Mouse (Mus musculus) right cerebral cortex, postnatal 25 days (tissue): ENCODE results near the gene Ccdc173.
"Not testable (repeated sequence)": the region's sequence is repeated elsewhere in the genome, so short reads cannot be mapped to it uniquely, and the experiment has no call there.

Source experiments
- DNase-seq: peaks from one replicate; pipeline ENCODE4 v3.0.0; 2022

Ccdc173 gene

DNA sequence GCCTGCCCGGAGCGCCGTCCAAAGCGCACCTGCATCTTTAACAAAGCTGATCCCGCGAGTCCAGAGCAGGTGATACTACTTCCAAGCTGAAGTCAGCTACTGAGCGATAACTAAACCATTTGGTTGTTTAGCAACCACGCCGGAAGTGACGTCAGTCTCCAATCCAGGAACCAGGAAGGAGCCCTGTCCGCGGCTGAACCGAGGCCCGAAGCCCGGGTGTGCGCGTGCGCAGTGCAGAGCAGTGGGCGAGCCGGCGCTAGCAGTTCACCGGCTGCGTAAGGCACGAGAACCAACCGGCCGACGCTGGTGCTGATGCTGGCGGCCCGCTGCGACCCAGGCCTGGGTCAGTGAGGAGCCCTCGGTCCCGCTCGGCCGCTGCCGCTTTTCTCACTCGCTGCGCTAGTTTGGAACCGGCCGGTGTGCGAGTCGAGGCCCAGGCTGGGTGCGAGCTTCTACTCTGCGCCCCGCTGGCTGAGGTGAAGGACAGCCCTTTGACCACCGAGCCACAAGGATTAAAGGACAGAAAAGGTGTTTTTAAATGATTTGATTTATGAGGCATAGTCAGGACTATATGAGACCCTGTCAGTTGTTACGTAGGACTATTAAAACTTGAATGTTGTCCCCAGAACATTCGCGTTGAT is at the start of gene Ccdc173, which contains the start of gene Phospho2:
Gene Ccdc173, minus strand, starts transcription at position 147 of the 641 bp plus-strand sequence.
Gene Phospho2, plus strand, starts transcription at position 195 of the 641 bp plus-strand sequence.
- DNase-seq: peak; percentile 97

DNA sequence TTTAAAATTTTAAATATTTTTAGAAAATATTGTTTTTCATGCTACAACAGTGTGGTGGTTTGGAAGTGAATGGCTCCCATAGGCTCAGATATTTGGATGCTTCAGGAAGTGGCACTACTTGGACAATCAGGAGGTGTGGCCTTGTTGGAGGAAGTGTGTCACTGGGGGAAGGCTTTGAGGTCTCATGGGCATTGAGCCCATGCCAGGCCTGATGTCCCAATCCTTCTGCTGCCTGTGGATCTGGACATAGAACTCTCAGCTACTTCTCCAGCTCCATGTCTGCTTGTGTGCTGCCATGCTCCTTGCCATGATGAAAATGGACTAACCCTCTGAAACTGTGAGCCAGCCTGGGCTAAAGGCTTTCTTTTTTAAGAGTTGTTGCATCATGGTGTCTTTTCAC is 49.3 kb upstream of the Ccdc173 start:
- no peak for DNase-seq

DNA sequence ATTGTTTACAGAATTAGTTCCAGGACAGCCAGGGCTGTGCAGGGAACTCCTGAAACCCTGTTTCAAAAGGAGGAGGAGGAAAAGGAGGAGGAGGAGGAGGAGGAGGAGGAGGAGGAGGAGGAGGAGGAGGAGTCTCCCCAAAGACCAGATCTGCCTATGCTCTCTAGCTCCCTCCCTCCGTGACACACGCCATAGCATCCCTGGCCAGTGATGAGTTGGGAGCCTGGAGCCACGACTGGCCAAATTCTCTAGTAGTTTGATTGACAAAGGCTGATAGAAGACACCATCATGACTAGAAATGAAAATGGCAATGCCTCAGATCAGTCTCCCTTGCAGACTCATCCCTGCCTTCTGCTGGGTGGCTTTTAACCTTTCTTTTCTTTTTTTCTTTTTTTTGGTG is 48.6 kb upstream of the Ccdc173 start:
- no peak for DNase-seq

DNA sequence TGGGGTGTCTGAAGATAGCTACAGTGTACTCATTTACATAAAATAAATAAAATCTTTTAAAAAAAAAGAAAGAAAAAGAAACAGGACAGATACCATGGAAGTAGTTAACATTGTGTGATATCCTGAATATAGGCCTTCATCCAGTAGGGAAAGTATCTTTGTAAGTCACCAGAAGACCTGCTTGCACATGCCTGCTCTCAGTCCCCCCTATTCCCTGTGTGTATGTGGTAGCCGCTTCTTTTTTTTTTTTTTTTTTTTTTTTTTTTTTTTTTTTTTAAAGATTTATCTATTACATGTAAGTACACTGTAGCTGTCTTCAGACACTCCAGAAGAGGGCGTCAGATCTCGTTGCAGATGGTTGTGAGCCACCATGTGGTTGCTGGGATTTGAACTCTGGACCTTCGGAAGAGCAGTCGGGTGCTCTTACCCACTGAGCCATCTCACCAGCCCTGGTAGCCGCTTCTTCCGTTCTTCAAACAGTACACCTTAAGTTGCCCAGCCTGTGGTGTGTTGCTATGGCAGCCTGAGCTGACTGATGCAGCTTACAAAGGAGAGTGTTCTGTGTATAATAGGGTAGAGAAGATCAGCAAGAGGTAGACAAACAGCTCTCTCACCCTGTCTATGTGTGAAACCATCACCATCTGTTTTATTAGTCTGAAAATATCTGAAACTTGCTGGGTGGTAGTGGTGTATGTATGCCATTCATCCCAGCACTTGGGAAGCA is 48.0 kb upstream of the Ccdc173 start:
- DNase-seq: no peak

DNA sequence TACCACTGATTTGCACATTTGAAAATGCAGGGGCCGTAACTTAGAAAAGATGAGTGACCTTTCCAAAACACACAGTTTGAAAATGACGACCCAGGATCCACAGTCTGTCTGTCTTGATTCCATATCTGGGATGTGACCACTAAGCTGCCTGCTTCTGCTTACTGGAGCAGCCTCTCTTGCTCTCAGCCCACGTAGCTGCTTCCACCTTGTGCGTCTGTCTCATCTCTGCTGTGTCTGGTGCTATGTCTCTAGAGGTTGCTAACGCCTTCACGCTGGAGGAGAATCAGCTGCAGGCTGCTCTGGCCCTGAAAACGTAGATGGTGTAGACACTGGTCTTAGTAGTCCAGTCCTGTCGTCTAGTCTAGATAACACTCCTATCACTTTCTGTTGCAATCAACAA is 40.7 kb upstream of the Ccdc173 start:
- no peak for DNase-seq

DNA sequence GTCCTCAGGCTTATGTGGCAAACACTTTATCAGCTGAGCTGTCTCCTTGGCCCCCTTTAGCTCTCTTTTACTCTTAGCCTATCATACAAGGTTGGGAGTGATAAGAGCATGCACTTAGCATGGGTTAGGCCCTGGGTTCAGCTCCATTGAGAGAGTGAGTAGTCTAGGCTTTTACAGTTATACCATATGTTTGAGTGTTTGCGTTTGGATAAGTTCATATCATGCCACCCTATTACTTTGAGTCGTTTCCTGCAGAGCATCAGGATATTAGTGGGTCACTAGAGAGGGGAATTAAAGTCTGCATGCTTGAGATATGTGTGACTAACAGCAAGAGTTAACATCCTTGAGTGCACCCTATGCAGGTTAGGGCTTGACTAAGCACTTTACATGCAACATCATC is 40.3 kb upstream of the Ccdc173 start:
- DNase-seq: no peak

DNA sequence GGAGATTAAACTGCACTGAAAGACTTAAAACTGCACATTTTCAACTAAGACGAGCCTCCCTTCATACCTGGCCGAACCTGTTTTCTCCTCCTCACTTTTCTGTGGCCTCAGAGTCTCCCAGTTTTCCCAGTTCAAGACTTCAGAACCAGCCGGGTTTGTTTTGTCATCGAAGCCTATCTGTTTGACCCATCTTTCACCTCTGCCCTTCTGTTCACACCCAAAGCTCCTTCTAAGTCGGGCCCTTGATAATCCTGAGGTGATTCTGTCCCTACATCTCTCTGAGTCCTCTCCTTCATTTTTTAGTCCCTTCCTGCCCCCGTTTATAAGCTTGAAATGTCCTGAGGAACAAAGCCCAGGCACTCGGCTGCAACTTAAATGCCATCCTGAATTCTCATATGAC is 38.7 kb upstream of the Ccdc173 start:
- DNase-seq: no peak

DNA sequence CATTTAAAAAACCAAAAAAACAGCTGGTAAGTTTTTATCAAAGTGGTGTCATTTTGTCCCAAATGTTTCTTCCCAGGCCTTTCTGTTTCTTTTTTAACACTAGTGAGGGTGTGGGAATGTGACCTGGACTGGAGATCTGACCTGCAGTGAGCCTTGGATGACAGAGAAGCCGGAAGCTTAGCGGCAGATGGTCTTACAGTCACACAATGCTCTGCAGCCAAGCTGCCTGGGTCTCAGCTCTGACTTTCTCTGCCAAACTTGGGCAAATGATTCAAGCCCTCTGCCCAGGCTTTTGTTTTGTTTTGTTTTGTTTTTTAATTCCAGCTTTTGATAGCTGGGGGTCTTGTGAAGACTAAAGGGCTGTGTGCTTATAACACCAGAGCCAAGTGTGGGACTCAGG is 37.0 kb upstream of the Ccdc173 start:
- DNase-seq: no peak

DNA sequence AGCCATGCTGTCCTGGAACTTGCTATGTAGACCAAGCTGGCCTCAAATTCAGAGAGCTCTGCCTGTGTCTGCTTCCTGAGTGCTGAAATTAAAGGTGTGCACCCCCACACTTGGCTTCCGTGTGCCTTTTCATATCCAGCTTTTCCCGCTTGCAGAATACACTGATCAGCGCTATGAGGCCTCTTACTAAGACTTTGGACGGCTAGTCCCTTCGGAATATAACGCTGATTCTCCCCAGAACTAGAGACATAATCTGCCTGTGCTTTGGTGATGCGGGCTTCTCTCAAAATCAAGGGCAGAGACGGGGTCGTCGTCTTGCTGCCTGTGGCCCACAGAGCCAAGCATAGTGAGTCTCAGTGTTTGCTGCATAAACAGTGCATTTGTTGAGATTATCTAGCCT is 36.5 kb upstream of the Ccdc173 start:
- no peak for DNase-seq

DNA sequence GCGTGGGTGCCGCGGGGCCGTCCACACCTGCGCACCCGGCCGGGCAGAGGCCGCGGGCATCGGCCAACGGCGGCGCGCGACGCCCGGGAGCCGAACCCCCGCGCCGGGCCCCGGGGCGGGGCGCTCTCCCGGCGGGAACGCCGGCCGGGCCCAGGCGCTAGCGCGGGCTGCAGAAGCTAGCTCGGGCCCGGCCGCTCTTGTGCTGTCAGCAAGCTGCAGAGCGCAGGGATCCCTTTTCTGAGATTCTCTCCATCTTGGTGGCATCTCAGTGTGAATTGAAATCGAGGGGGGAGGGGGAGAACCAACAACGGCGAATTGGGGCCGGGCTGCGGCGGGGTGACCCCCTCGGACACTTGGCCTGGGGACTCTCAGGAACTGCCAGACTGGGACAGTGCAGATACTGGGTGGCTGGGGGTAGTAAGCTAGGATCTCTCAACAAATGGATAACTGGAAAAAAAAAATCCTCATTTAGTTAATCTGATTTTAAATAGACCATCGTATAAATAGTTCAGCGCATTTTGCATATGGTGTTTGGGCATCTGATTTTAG is 33.8 kb upstream of the Ccdc173 start:
- DNase-seq: no peak

DNA sequence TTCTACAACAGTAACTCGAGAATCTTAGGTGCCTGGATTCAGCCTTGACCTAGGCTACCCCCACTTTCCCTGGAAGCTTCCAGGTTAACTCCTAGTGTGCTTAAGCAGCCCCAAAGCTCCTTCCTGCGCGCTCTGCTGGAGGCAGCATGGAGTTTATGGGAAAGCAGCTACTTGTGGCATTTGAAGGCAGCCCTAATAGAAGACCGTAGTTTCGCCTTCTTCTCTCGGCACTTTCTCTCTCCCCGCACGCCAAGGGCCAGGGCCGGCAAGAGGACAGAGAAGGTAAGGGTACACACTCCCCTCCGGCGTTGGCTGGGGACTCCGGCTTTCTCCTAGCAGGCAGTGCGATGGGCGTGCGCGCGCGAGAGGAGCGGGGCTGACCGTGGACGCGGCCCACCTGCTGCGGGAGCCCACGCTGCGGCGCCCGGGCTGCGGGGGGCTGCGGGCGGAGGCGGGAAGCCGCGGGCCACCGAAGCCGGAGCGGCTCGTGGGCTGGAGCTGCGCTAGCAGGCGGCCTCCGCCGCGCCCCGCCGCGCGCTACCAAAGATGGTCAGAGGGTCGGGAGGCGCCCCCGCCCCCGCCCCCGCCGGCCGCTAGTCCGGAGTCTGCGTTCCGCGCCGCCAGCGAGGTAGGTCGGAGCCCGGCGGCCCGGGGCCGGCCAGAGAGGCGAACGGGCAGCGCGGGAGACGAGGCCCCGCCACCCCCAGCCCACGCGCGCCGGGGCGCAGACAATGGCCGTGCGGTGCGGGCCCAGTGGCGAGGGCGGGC is 33.2 kb upstream of the Ccdc173 start:
- peak; percentile 64 for DNase-seq

DNA sequence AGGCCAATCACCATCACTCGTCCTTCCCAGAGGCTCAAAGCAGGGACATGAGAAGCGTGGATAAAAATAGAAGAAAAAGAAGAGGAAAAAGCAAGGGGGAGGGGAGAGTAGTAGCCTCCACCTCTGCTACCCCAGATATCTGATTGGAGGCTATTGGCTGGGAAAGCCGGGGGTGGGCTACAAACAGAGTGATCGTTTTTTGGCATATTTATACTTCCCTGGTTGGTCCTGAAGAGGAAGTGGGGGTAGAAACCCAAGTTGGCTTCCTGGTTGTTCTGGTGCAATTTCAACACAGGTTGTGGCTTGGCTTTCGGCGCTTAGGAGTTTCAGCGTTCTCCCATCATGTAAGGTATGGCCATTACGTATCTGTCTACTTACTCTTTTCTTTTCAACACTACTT is 32.3 kb upstream of the Ccdc173 start, which contains the start of gene Klhl23:
Gene Klhl23, plus strand, starts transcription at position 234 of the 400 bp plus-strand sequence.
- DNase-seq: no peak

DNA sequence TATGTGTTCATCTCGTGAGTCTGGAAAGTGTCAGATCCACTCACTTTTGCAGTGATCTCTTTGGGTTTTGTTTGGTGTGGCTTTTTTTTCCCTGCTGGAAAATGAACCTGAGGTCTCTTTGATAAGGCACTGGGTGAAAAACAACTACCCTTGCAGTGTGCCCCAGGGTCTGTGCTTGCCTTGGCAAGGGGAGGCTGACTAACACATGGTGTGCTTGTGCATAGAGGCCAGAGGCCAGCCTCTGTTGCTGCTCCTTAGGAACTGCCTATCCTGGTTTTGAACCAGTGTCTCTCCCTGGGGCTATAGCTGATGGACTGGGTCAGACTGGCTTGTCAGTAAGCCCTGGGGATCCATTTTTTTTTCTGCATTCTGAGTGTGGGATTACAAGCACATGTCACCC is 30.8 kb upstream of the Ccdc173 start:
- DNase-seq: no peak

DNA sequence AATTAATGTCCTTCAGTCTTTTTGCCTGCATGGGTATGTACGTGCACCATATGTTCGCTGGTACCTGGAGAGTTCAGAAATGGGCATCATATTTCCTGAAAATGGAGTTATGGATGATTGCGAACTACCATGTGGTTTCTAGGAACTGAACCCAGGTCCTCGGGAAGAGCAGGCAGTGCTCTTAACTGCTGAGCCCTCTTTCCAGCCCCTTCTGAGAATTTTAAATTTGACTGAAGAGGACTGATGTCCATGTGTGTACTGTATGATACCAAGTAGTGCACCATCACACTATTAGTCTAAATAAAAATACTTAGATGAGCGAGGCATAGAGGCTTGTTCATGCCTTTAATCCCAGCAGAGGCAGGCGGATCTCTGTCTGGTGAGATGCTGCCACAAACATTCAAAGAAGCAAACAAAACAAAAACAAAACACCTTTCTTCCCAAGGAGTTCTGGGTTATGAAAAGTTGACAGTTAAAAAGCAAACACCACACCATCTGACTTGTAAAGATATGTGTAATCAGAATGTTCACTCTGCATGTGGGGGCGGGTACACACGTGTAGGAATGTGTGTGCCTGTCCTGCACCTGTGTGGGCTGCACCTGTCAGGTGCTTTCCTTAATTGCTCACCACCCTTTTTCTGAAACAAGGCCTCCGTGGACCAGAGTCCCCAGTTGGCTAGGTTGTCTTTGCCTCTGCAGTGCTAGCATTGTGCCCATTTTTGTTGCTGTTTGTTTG is 29.1 kb upstream of the Ccdc173 start:
- DNase-seq: no peak

DNA sequence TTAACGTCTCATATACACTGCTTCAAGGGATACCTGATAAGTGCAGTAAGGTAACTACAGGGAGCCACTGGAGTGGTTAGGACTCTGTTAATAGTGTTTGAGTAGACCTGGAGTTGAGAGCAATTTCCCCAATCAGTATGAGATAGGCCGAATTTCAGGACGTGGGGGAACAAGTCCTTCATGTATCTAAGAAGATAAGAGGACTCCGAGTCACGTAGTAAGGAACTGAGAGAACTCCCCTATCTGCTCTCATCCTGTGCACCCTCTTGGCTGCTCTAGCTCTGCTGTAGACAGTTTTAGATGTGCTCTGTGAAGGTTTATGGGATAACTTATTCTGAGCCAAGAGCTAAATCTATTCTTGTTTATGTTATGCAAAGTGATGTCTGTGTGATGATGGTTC is 27.2 kb upstream of the Ccdc173 start:
- no peak for DNase-seq

DNA sequence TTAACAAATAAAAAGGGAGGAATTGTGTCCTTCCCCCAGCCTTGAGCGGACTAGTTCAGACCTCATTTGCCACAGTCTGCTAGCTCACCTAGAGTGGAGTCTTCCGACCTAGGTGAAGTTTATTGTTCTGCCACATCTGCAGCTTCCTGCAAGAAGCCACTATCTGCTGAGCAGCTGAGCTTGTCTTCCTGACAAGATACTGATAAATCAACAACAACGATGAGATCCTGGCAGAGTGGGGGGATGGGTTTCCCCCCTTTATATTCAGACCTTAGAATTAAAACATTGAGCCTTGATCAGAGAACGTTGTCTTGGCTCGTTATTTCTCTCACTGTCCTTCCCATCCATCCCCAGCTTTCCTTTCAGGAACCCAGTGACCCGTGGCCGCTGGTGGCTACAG is 22.0 kb upstream of the Ccdc173 start:
- not testable (repeated sequence) for DNase-seq

DNA sequence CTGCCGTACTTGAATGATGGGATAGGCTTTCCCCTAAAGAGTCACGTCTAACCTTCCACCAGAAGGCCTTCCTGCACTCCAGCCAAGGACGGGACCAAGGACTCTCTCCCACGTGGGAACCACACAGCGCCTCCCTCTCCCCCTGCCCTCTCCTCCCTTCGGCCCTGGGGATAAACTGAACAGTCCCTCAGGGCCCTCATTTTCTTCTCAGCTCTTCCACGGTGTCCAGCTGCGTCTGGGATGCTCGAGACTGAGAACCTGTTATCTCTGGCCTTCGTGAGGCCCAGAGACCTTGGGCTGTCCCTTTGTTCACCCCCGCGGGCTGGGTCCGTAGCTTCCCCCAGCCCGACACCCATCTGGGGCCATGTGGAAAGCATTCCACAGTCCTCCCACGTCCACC is 20.8 kb upstream of the Ccdc173 start:
- DNase-seq: no peak

DNA sequence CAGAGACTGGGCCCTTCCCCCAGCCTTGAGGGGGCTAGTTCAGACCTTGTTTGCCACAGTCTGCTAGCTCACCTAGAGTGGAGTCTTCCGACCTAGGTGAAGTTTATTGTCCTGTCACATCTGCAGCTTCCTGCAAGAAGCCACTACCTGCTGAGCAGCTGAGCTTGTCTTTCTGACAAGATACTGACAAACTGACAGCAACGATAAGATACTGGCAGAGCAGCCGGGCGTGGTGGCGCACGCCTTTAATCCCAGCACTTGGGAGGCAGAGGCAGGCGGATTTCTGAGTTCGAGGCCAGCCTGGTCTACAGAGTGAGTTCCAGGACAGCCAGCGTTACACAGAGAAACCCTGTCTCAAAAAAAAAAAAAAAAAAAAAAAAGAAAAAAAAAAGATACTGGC is 15.3 kb upstream of the Ccdc173 start:
- not testable (repeated sequence) for DNase-seq

DNA sequence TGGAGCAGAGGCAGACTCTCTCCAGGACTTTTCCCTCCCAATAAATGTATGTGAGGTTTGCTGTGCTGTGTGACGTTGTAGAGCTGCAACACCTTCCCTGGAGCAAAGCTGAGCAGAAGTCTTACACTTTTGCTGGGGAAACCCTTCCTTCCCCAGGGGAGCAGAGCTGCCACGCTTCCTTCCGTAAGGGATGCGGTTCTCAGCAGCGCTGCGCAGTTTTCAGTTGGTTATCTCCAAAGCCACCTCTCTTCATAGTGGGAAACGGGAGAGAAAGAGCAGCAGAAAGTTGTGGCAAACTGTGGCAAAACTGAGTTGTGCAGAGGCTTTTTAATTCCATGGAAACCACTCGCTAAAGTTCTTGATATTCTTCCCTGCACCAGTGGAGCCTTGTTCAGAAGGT is 14.4 kb upstream of the Ccdc173 start:
- no peak for DNase-seq

DNA sequence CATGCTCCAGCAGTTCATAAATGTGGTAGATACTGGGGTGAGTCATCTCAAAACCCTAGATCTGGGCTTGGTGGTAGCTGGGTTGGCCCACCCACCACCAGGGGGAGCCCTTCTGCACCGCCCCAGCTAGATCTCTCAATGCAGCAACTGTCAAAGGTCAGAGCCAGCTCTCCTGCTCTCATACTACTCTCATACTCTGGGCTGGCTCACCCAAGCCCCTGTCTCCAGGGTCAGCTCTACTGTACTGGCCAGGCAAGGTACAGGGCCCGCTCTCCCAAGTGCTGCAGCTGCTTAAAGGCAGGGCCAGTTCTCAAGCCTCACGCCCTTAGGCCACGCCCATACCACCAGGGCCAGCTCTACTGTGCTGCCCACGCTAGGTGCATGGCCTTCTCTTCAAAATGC is 13.5 kb upstream of the Ccdc173 start:
- DNase-seq: no peak

DNA sequence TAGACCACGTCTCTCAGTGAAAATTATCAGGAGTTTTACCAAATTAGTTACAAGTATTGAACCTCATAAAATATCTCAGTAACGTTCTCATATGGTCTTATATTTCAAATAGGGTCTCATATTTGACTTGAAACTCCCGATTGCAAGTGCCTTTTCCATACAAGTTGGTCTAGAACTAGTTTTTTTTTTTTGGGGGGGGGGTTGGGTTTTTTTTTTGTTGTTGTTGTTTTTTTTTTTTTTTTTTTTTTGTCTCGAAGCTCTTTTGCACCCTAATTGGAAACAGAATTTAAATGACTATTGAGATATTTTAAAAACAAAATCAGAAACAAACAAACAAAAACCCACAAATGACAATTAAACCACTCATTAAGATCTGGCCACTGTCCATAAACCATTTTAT is 1.3 kb upstream of the Ccdc173 start:
- no peak for DNase-seq

DNA sequence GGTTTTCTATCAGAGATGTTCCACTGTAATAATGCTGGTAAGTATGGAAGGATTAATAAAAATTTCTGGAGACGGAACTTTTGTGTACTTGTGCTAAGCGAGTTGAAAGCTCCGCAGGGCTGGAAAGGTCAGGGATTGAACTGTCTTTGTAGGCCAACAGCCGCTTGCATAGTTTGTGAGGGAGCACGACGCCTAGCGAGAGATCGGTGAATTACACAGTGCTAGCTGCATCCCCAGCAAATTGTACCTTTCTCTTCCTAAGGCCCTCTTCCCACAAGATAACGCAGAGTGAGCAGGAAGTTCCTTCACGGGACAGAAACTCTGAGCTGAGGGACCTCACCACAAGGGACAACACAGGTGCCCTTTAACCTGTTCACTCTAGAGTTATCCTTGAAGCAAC is 910 bp upstream of the Ccdc173 start:
- DNase-seq: peak; percentile 81

DNA sequence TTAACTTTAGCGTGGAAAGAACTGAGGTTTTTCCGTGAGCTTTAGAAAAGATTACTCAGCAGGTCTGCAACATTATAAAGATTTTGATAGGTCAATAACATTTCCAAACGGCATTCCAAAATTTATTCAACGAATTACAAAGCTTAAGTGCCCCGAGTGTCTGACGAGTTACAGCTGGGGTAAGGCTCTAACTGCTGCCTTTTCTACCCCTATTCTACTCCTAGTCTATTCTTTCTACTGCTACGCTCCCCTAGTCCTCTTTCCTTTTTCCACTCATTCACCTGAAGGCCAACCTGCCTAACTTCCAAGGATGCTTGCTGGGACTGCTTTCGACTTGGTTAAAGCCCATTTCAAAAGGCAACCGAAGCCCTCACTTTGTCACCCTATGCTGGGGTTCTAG is 401 bp downstream of the Ccdc173 start:
- no peak for DNase-seq
